Mouse (Mus musculus) heart, postnatal 0 days (tissue): Measurements from ENCODE around the gene Tulp2.

ENCODE experiments used
- CTCF ChIP-seq: IDR thresholded peaks from 2 replicates; pipeline ENCODE4 v1.5.1; 2016; ENCODE audit warnings: antibody characterized with exemption, control low read depth, low read depth
- EP300 ChIP-seq: IDR thresholded peaks from 2 replicates; pipeline ENCODE4 v1.6.1; 2016; ENCODE audit warnings: antibody characterized with exemption, low read depth

DNA sequence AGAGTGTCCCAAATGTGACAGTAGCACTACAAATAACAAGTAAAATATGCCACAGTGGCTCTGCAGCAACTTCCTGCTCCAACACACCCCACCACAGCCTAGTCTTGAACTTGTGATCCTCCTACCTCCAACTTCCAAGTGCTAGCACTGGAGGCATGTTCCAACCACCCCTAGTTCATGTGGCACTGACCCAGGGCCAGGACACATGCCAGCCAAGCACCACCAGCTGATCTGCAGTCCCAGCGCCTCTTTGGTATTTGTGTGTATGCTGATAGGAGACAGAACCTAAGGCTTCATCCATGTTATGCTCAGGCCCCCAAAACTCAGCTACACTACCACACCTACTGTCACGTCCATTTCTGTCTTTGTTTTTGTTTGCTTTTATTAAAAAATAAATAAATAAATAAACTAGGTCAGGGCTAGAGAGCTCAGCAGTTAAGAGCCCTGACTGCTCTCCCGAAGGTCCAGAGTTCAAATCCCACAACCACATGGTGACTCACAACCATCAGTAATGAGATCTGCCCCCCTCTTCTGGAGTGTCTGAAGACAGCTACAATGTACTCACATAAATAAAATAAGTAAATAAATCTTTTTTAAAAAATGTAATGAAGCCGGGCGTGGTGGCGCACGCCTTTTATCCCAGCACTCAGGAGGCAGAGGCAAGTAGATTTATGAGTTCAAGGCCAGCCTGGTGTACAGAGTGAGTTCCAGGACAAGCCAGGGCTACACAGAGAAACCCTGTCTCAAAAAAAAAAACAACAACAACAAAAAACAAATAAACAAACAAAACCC lies 17.5 kb upstream of the Tulp2 start:
- no peak for TF ChIP-seq CTCF
- TF ChIP-seq EP300, result no peak
